Mouse (Mus musculus) thymus, adult 2 months (tissue): ENCODE measurements around the gene Glt1d1.

ENCODE experiments used
- CTCF ChIP-seq: fragments of 200-500 bp; IDR thresholded peaks from 2 replicates; pipeline ENCODE4 v1.5.1; 2012; ENCODE audit warnings: mild to moderate bottlenecking, control low read depth, low read length, moderate library complexity, borderline replicate concordance; ENCODE audit not compliant: control insufficient read depth, poor library complexity, insufficient read depth; ENCODE audit errors: extremely low read depth
- POLR2A ChIP-seq: fragments of 200-500 bp; IDR thresholded peaks from 2 replicates; pipeline ENCODE4 v1.6.1; 2012; ENCODE audit warnings: mild to moderate bottlenecking, low read length, control low read depth, moderate library complexity; ENCODE audit not compliant: control insufficient read depth, poor library complexity, insufficient read depth; ENCODE audit errors: extremely low read depth

DNA sequence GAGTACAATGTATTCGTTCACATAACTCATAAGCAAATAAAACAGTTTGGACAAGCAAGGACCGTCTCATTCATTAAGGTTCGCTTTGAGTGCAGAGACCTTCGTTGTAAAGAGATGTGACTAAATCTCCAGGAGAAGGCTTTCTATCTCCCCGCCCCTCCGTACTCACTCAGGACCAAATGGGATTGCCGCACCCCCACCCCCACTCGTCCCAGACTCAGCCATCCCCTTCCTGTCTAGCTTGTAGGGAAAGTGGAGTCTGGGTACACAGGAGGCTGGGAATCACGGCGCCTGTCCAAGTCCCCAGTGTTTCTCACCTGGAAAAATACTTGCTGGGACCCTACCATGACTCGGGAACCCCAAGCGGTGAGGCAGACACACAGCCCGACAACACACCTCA lies 7.6 kb downstream of the Glt1d1 start:
- TF ChIP-seq CTCF (no peak), POLR2A (no peak)
